Mouse (Mus musculus): ENCODE measurements around the gene Prlh.

- TF ChIP-seq CTCF (IDR thresholded peaks at IDR 0.05; ENCODE audit: extremely low read depth, insufficient read depth, low read length), result no peak
- no peak for TF ChIP-seq POLR2A (IDR thresholded peaks at IDR 0.05; ENCODE audit: extremely low read depth, insufficient read depth, low read length)
These were observed 28.4 kb downstream of the Prlh start for GRCm38 (mm10) chr1:90981346-90981745.
